8 mouse cellular contexts compared by ENCODE assay signal in the genomic region with DNA sequence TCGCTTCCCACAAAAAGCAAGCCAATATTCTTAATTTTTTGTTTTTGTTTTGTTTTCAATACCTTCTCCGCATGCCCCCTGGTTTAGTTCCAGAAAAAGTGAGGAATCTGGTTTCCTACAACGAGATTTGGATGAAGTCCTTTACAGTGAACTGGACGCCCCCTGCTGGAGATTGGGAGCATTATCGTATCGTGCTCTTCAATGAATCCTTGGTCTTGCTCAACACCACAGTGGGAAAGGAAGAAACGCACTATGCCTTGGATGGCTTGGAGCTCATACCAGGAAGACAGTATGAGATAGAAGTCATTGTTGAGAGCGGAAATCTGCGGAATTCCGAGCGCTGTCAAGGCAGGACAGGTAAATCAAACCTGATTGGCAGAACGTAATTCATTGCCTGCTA. TPM values are rescaled to one million over a fixed set of nuclear protein-coding genes. Genes with fewer than 3 reads are reported as not detected.
A peak's percentile ranks its signal among the peaks of the same experiment; 100 is the strongest.
DNase-seq lines count a peak whose midpoint lies in the region; ATAC-seq and TF ChIP-seq lines count a peak whose summit lies in the region.

No protein-coding gene starts in this region.

- H3K4me3 ChIP-seq in liver, embryonic 12.5 days = no peak overlapping the region
- H3K4me3 ChIP-seq in left cerebral cortex, adult 2 months = no peak overlapping the region
- no peak overlapping the region for H3K4me3 ChIP-seq in stomach, embryonic 15.5 days (replicated peaks)

- H3K9me3 ChIP-seq in liver, embryonic 12.5 days (replicated peaks) = no peaks in the 10 kb centered on the region
- no peaks in the 10 kb centered on the region for H3K9me3 ChIP-seq in stomach, embryonic 15.5 days

- intact Hi-C loops in left cerebral cortex, adult 2 months (cut with DNase I) = loop anchor here (1.0 to 10.0 kb wide), 3 partner anchors 111 to 394 kb away; no protein-coding TSS in a partner anchor

- H3K36me3 ChIP-seq in liver, embryonic 12.5 days = no peaks in the 10 kb centered on the region
- no peaks in the 10 kb centered on the region for H3K36me3 ChIP-seq in stomach, embryonic 15.5 days

- WGBS in liver, embryonic 12.5 days (ENCODE audit: insufficient replicate concordance) = 21% methylated on average over 12 of the region's 12 CpGs
- WGBS in stomach, embryonic 15.5 days = 22% methylated on average over 12 of the region's 12 CpGs

- no peak overlapping the region for H3K27ac ChIP-seq in liver, embryonic 12.5 days
- H3K27ac ChIP-seq in left cerebral cortex, adult 2 months = no peak overlapping the region
- no peak overlapping the region for H3K27ac ChIP-seq in stomach, embryonic 15.5 days

- no peak for ATAC-seq in liver, embryonic 12.5 days
- ATAC-seq in megakaryocyte-erythroid progenitor cell, adult 5-6 weeks (replicated peaks; ENCODE audit: low FRiP score, low TSS enrichment, poor library complexity, severe bottlenecking) = peak; percentile 89
- ATAC-seq in stomach, embryonic 15.5 days (ENCODE audit: insufficient read depth, low FRiP score, low read depth) = no peak

- TF ChIP-seq CTCF in left cerebral cortex, adult 2 months (IDR thresholded peaks at IDR 0.05) = peak; percentile 93

- H3K4me2 ChIP-seq in liver, embryonic 12.5 days = no peak overlapping the region
- peak overlapping the region; percentile 22; the same call in 1 of the 2 replicates for H3K4me2 ChIP-seq in stomach, embryonic 15.5 days

- DNase-seq in liver = peak; percentile 70
- DNase-seq in cerebellum, adult 9-11 months = peak; percentile 60
- peak; percentile 46 to 80 for DNase-seq in frontal cortex, postnatal 14 days (ENCODE audit: low spot score in 2 of 2)
- peak; percentile 64 for DNase-seq in induced T-regulatory cell, adult 2 months (ENCODE audit: low read depth)
- peak; percentile 78 to 80 for DNase-seq in left cerebral cortex, adult 2 months (ENCODE audit: extremely low spot score in 1 of 2, low spot score in 2 of 2)

- H3K9ac ChIP-seq in liver, embryonic 12.5 days = no peak overlapping the region
- no peak overlapping the region for H3K9ac ChIP-seq in stomach, embryonic 15.5 days

- no peaks in the 10 kb centered on the region for H3K27me3 ChIP-seq in liver, embryonic 12.5 days (replicated peaks)
- H3K27me3 ChIP-seq in stomach, embryonic 15.5 days (replicated peaks) = no peaks in the 10 kb centered on the region

- no peaks in the 10 kb centered on the region for H3K4me1 ChIP-seq in liver, embryonic 12.5 days
- no peaks in the 10 kb centered on the region for H3K4me1 ChIP-seq in stomach, embryonic 15.5 days

RNA-seq across cellular contexts. Expression of a gene that starts 43.9 kb away (rescaled TPM):
- polyA plus RNA-seq in liver, embryonic 12.5 days (2016; fragmentation: Nextera tagmentation; extraction: Ambion mirVana) = 2.2 and 2.4 TPM in 2 replicates
- total RNA-seq in left cerebral cortex, adult 2 months (2021) = 10 to 100 TPM; 17.0 to 19.8 TPM
- not detected in 2 replicates for total RNA-seq in megakaryocyte-erythroid progenitor cell, adult 5-6 weeks (2014; fragmentation: Nextera tagmentation)
- total RNA-seq in megakaryocyte-erythroid progenitor cell, adult 5-6 weeks (2017) = not detected in 2 replicates
- 4.0 and 4.2 TPM in 2 replicates for polyA plus RNA-seq in stomach, embryonic 15.5 days (2015; fragmentation: Nextera tagmentation; extraction: Ambion mirVana)

Comparison
In these comparisons a context has a peak if more than half of its experiments do, and no peak if none do; other contexts are left out.
1. RNA of a gene that starts 43.9 kb away (total RNA-seq): 17.0 to 19.8 TPM in left cerebral cortex, adult 2 months; not detected in megakaryocyte-erythroid progenitor cell, adult 5-6 weeks; every median in the first group is over 10 times any median in the second.
2. Peak in every context shown above with its lines, with median percentiles within 50 percentile points of each other: DNase-seq.